Mouse (Mus musculus): Measurements from ENCODE around the gene Nrap. TPM values are rescaled to one million over a fixed set of nuclear protein-coding genes. Genes with fewer than 3 reads are reported as not detected.
A peak's percentile ranks its signal among the peaks of the same experiment; 100 is the strongest.

Gene Nrap
- total and polyA plus RNA-seq, 3 experiments = 0.08 to 0.11 TPM; not detected in 1

GRCm38 (mm10) chr19:56380341-56380740 is 9.5 kb downstream of the Nrap start:
- H3K9me3 ChIP-seq (replicated peaks; ENCODE audit: insufficient read depth, low read length) = no peaks in the 10 kb centered on the region
- no peaks in the 10 kb centered on the region for H3K27me3 ChIP-seq (ENCODE audit: control insufficient read depth in 1 of 2, insufficient read depth in 2 of 2, low read length in 2 of 2)
- H3K4me1 ChIP-seq (ENCODE audit: control insufficient read depth in 1 of 2, insufficient read depth in 2 of 2, low read length in 2 of 2) = peaks cover 7 to 29% of the 10 kb centered on the region in 2 experiments
- peaks cover 0 to 21% of the 10 kb centered on the region in 2 experiments; a peak in 2 of 4 replicates for H3K36me3 ChIP-seq (ENCODE audit: control insufficient read depth in 1 of 2, insufficient read depth in 2 of 2, low read length in 2 of 2)
- TF ChIP-seq SMC3 (IDR thresholded peaks at IDR 0.05; ENCODE audit: low read depth, low read length) (no peak), UBTF (IDR thresholded peaks at IDR 0.05; ENCODE audit: borderline replicate concordance, insufficient read depth, low read depth, low read length) (no peak), HCFC1 (IDR thresholded peaks at IDR 0.05; ENCODE audit: low read depth, low read length) (no peak), TCF12 (IDR thresholded peaks at IDR 0.05; ENCODE audit: low read depth, low read length) (no peak), POLR2AphosphoS5 (IDR thresholded peaks at IDR 0.05; ENCODE audit: borderline replicate concordance, low read depth, low read length) (no peak), GABPA (IDR thresholded peaks at IDR 0.05; ENCODE audit: low read depth, low read length) (no peak), CHD2 (IDR thresholded peaks at IDR 0.05; ENCODE audit: low read length) (no peak), CHD1 (IDR thresholded peaks at IDR 0.05; ENCODE audit: low read depth, low read length) (no peak), E2F4 (IDR thresholded peaks at IDR 0.05; ENCODE audit: borderline replicate concordance, low read depth, low read length) (no peak), CTCF (IDR thresholded peaks at IDR 0.05 in 2 of 3, conservative IDR thresholded peaks at IDR 0.05 in 1 of 3; ENCODE audit: control insufficient read depth in 1 of 3, insufficient read depth in 1 of 3, low read depth in 2 of 3, low read length in 3 of 3, poor library complexity in 1 of 3, severe bottlenecking in 1 of 3) (no peak), ZC3H11A (IDR thresholded peaks at IDR 0.05; ENCODE audit: low read depth, low read length) (no peak), MAFK (IDR thresholded peaks at IDR 0.05; ENCODE audit: borderline replicate concordance, low read depth, low read length) (no peak), NRF1 (IDR thresholded peaks at IDR 0.05; ENCODE audit: insufficient read depth, low read depth, low read length, poor library complexity, severe bottlenecking) (no peak), MXI1 (IDR thresholded peaks at IDR 0.05; ENCODE audit: low read depth, low read length) (no peak), ETS1 (IDR thresholded peaks at IDR 0.05; ENCODE audit: low read depth, low read length) (no peak), ZMIZ1 (IDR thresholded peaks at IDR 0.05; ENCODE audit: low read depth, low read length) (no peak), MYB (IDR thresholded peaks at IDR 0.05; ENCODE audit: low read depth, low read length) (no peak), ELF1 (IDR thresholded peaks at IDR 0.05; ENCODE audit: low read depth, low read length) (no peak), TAL1 (IDR thresholded peaks at IDR 0.05; ENCODE audit: low read length) (no peak), RCOR1 (IDR thresholded peaks at IDR 0.05; ENCODE audit: low read depth, low read length) (no peak)
- no peaks in the 10 kb centered on the region for H3K79me2 ChIP-seq (ENCODE audit: control insufficient read depth, insufficient read depth, low read length, poor library complexity)
- no peak overlapping the region for H3K4me3 ChIP-seq (ENCODE audit: control insufficient read depth in 1 of 2, insufficient read depth in 1 of 2, low read depth in 2 of 2, low read length in 2 of 2)
- no peak overlapping the region for H3K9ac ChIP-seq (ENCODE audit: control insufficient read depth, low read depth, low read length, poor library complexity, severe bottlenecking)
- H3K27ac ChIP-seq (ENCODE audit: control insufficient read depth, low read depth, low read length) = no peak overlapping the region
- DNase-seq (ENCODE audit: low read depth, low spot score) = peak; percentile 39

DNA sequence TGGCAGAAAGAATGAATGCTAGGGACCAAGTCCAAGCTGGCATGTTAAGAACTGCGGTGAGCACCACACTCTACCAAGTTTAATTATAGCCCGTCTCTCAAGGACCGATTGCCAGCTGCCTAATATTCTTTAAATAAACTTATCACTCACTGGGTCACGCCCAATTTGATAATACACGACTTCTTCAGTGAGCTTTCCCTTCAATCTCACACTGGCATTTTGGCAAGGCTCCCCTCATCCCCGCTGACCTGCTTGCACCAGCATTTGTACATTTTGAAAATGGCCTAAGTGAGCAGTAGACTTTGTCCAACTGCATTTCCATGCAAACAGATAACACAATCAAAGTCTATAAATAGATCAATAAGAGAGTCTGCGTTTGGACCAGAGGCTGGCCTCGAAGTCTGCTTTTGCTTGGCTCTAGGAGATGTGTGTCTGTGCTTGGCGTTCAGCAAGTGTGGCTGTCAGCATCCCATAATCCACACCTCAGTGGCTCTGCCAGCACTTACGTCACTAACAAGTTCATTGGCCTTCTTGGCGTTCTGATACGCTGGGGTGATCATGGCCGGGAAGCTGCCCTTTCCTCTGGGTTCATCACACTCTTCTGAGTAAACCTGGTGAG is 11.2 kb downstream of the Nrap start:
- DNase-seq (ENCODE audit: low read depth, low spot score) = peak; percentile 38
- Histone ChIP-seq H3K27ac (ENCODE audit: control insufficient read depth, low read depth, low read length) (no peak overlapping the region), H3K9me3 (replicated peaks; ENCODE audit: insufficient read depth, low read length) (no peaks in the 10 kb centered on the region), H3K4me1 (ENCODE audit: control insufficient read depth in 1 of 2, insufficient read depth in 2 of 2, low read length in 2 of 2) (peaks cover 7 to 29% of the 10 kb centered on the region in 2 experiments), H3K79me2 (ENCODE audit: control insufficient read depth, insufficient read depth, low read length, poor library complexity) (no peaks in the 10 kb centered on the region), H3K36me3 (ENCODE audit: control insufficient read depth in 1 of 2, insufficient read depth in 2 of 2, low read length in 2 of 2) (peaks cover 0 to 21% of the 10 kb centered on the region in 2 experiments; a peak in 2 of 4 replicates), H3K4me3 (ENCODE audit: control insufficient read depth in 1 of 2, insufficient read depth in 1 of 2, low read depth in 2 of 2, low read length in 2 of 2) (no peak overlapping the region), H3K9ac (ENCODE audit: control insufficient read depth, low read depth, low read length, poor library complexity, severe bottlenecking) (no peak overlapping the region), H3K27me3 (ENCODE audit: control insufficient read depth in 1 of 2, insufficient read depth in 2 of 2, low read length in 2 of 2) (no peaks in the 10 kb centered on the region; a peak in 1 of 4 replicates)
- no peak for TF ChIP-seq MYC (IDR thresholded peaks at IDR 0.05; ENCODE audit: low read depth, low read length)
- no peak for TF ChIP-seq E2F4 (IDR thresholded peaks at IDR 0.05; ENCODE audit: borderline replicate concordance, low read depth, low read length)
- no peak for TF ChIP-seq RAD21 (IDR thresholded peaks at IDR 0.05; ENCODE audit: low read depth, low read length)
- TF ChIP-seq GATA1 (IDR thresholded peaks at IDR 0.05; ENCODE audit: low read depth, low read length) = no peak
- no peak for TF ChIP-seq MXI1 (IDR thresholded peaks at IDR 0.05; ENCODE audit: low read depth, low read length)
- no peak for TF ChIP-seq NELFE (IDR thresholded peaks at IDR 0.05; ENCODE audit: low read depth, low read length)
- peak; percentile 75; the same call in 1 of the 2 replicates for TF ChIP-seq MEF2A (IDR thresholded peaks at IDR 0.05; ENCODE audit: extremely low read depth, insufficient replicate concordance, low read depth, low read length, poor library complexity, severe bottlenecking)
- no peak for TF ChIP-seq ZKSCAN1 (IDR thresholded peaks at IDR 0.05; ENCODE audit: low read depth, low read length)
- no peak for TF ChIP-seq MAFK (IDR thresholded peaks at IDR 0.05; ENCODE audit: borderline replicate concordance, low read depth, low read length)
- TF ChIP-seq ZMIZ1 (IDR thresholded peaks at IDR 0.05; ENCODE audit: low read depth, low read length) = no peak
- TF ChIP-seq MYB (IDR thresholded peaks at IDR 0.05; ENCODE audit: low read depth, low read length) = no peak
- TF ChIP-seq ETS1 (IDR thresholded peaks at IDR 0.05; ENCODE audit: low read depth, low read length) = peak; percentile 31; the same call in 1 of the 2 replicates
- no peak for TF ChIP-seq POLR2AphosphoS2 (IDR thresholded peaks at IDR 0.05; ENCODE audit: low read length)
